Mouse (Mus musculus) heart, adult 18-20 months (tissue): Measurements from ENCODE around the gene Pus7l. TPM values are rescaled to one million over a fixed set of nuclear protein-coding genes. Genes with fewer than 3 reads are reported as not detected.
A peak's percentile ranks its signal among the peaks of the same experiment; 100 is the strongest.
"Not testable (repeated sequence)": the region's sequence is repeated elsewhere in the genome, so short reads cannot be mapped to it uniquely, and the experiment has no call there.

ENCODE experiments used
- DNase-seq, 2 experiments: peaks; one replicate each; pipeline ENCODE4 v3.0.0; 2021 to 2022; ENCODE audit warnings: mixed read lengths in 1 of 2
- total RNA-seq, 2 experiments: library from RNA; stranded (reverse); gene quantifications; 2 replicates each; pipeline ENCODE4 v1.2.3; 2021

Gene Pus7l
- total RNA-seq, 2 experiments from 2014 or later: 1.5 to 1.9 TPM

DNA sequence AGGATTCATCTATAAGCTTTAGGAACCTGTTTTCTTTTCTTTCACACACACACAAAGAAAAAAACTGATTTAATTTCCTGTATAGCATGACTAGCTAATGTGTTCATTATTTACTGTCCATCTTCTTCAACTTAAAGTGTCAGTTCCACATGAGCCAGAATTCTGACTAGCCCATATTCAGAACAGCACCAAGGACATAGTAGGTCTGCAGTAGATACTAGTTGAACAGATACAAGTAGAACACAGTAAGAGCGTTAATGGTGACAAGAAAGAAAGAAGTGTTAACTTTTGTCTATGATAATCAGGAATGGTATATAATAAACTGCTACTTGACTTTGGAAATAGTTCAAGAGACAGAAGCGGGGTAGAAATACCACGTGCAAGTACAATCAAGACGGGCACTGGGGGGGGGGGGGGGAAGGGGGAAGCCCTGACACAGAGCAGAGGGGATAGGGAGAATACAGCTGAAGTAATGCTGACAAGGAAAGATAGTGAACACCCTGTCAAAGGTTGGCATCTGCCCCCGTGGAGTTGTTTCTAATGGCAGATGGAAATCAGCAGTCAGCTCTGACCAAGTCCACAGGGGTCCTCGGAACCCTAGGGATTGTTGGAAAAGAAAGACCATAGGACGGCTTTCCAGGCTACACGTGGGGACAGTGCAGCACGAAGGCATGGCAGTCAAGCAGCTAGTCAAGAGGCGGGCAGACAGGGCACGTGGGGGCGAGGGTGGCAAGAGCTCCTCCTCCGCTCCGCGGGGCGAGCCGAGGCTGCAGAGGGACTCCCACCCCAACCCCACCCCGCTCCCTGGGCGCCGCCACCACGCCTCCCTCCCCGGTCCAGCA lies 559 bp downstream of the Pus7l start:
- DNase-seq: no peak

DNA sequence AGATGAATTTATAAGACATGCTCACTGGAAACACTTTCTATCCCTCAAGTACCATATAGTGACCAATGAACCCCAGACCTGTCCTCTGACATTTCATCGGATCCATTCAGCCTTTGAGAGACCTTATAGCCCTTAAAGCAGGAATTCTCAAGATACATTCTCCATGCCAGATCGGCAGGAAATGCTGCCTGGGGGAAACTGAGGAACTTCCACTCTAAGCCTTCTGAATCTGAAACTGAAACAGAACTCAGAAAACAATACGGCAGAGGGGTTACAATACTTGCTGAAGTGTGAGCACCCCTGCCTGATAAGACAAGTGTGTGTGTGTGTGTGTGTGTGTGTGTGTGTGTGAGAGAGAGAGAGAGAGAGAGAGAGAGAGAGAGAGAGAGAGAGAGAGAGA lies 4.1 kb downstream of the Pus7l start:
- DNase-seq: no peak

DNA sequence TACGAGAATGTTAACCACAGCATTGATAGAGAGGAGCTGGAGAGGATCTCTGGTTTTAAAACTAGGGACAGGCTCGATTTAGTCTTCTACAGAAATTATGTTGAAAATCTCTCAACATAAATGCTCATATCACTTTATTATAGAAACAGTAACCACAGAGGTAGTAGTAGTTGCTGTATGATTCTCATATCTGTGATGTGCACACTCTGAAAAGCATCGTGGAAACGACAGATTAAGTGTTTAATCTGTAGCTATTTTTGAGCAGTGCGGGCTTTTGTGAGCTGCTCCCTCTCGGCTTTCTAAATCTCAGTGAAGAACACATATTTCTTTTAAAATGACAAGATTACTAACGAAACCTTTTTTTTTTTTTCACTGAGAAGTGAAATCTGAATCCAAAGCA lies 7.8 kb downstream of the Pus7l start:
- no peak for DNase-seq

DNA sequence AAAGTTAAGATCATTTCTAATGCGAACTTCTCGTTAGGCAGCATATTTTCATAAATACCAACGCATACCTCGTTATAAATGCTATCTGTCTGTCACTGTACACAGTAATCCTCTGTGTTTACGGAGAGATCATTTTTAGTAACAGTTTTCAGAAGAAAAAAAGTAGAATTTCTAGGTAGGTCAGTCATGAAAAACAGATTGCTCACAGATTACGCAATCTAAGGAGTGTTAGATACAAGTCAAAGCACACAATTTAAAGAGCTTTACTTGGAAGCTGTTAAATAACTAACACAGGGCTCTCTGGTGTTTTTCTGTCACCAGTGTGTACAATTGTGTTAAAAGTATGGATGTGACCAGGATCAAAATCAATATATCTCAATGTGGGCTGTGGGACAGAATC lies 10.4 kb downstream of the Pus7l start:
- DNase-seq: no peak

DNA sequence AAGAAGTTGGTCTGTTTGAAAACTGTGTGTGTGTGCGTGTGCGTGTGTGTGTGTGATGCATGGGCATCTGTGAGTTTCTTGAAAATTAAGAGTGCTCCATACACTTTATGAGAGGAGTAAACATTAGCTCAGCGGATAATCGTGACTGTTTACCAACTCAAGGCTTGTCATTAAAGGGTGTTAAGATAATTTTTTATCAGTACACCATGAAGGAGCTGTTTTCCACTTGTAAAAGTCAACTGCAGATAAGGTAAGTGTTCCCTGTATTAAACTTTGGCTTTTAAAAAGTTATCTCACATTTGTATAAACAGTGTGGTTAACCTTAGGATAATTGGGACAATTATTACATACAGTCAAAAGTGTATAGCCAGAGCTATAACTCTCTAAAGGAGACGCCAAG lies 11.0 kb downstream of the Pus7l start:
- no peak for DNase-seq

DNA sequence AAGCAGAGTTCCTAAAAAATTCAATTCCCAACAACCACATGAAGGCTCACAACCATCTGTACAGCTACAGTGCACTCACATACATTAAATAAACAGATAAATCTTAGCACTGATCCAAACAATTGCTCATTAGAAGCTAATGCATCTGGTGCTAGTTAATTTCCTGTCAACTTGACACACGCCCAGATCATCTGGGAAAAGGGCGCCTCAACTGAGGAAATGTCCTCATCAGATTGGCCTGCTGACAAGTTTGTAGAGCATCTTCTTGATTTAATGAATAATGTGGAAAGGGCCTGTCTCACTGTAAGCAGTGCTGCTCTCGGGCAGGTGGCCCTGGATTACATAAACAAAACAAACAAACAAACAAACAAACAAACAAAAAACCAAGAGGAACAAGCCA lies 12.8 kb downstream of the Pus7l start:
- peak in 1 of 2 experiments; percentile 44 for DNase-seq

DNA sequence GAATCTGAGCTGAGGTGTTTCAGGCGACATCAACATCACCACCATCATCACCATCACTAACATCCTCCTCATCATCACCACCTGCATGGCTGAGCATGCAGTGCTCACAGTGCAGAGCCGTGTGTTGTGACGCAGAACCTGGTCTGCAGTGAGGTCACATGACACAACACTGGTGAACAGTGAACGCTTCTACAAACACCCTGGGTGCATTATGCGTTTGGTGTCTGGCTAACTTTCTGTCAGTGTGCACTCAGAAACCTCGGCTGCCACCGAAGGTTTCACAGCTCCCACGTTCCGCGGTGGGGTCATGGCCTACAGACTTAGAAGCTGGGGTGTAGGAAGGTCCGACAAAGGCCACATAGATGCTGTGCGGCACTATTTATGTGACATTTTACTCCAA lies 18.4 kb downstream of the Pus7l start:
- peak; percentile 20 for DNase-seq

DNA sequence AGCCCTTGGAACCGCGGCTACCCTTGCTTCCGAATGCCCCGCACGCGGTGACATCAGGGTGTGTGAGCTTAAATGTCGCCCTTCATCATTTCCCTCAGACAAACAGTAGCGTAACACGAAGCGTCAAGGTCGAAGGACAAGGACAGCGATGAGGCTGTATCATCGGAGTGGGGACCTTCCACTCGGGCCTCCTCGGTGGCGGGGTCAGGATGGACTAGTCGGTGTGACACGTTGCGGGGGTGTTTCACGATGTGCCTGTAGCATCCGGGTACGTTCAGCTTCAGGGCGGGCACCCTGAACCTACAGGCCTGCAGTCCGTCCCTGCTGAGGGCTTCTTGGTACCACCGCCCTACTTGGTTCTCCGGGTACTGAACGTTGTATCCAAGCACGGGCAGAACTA lies 20.1 kb downstream of the Pus7l start:
- DNase-seq: no peak

DNA sequence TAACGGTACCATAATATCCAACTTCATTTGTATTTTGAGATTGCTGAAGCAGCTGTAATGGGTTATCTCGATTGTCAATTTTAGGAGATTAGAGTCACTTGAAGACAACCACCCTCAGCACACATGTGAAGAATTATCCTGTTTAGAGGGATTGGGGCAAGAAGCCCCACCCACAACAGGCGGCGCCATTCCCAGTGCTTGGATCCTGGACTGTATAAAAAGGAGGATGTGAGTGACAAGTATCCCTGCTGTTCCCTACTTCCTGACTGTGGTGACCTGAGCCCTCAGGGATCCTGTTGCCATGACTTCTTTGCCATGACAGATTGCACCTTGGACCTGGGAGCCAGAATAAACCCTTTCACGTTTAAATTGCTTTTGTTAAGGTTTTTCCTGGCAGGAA lies 22.4 kb downstream of the Pus7l start:
- no peak for DNase-seq

DNA sequence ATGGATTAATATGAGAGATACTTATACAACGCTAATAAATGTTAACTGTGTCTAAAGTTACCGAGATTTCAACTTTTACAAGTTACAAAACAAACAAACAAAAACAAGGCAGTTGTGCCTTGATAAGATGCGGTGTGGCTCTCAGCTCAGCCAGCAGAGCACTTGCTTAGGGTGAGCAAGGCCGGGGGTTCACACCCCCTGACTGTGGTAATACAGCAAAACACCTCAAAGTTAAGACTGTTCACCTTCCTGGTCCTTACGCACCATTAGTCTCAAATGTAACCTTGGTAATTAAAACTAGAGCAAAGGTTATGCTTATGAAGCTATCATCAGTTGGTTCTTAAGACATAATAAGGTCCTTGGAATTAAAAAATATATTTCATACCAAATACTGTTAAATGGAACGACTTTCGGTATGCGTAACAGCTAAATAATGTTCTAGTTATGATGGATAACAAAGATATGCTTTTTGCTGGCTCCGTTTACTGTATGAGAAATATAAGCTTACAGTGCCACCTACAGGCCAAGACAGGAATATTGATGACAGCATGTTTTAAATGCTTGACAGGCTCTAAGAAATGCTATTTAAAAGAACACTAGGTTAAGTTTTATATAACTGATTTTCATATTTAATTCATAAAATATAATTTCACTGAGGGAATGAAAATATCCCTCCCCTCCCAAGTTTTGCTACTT lies 23.0 kb downstream of the Pus7l start:
- DNase-seq: peak; percentile 20 to 63

DNA sequence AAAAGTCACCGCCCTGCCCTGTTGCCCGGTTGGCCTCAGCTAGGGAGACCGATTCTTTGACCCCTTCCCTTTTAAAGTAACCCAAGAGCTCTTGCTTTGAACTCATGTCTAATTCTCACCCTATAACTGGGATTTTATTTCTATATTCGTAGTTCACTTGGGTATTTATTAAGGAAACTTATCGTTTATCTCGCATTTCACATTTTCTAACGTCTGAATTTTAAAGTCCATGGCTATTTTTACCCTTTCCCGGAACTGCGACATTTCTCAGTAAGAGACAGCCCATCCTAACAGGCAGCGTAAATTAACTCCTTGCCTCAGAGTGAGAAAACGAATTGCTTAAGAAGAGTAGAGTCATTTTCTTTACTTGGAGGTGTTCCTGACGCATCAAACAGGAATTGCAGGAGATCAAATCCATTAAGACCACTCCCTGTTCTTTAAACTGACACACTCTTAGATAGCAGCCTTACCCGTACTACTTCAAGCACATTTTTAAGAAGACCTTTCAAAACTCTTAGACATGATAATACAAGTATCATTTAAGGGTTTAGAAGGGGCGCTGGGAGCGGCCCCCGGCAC lies 25.3 kb downstream of the Pus7l start:
- no peak for DNase-seq

DNA sequence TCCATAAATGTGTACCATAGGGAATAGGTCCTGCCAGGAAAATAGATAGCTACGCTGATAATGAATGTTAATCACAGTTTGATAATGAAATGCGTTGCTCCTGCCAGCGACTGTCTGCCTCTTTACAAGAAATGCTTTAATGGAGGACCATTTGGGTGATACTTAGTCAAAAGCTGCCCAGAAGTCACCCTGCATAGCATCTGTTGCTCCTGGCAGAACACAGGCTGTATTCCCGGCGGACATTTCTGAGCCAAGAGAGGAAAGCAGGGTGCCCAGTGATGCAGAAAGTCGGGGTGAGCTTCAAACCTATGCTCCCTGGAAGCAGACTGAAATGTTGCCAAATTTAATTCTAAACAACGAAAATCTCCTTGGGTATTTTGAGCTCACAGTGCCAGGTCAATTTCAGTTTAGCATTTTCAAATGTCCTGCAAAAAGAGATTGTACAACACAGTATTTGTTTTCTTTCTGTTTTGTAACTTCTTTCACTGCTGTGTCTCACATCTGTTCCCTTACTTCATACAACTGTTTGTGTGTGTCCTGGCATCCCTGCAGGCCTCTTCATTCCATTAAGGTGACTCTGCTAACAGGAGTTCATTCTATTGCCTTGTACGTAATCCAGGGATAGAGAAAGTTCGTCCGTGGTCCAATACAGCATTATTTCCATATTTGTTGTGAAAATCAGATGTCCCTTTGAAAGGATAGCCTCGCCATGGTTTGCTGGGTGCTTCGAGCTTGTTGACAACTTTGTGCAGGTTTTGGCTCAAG lies 39.7 kb downstream of the Pus7l start:
- peak; percentile 31 to 36 for DNase-seq

DNA sequence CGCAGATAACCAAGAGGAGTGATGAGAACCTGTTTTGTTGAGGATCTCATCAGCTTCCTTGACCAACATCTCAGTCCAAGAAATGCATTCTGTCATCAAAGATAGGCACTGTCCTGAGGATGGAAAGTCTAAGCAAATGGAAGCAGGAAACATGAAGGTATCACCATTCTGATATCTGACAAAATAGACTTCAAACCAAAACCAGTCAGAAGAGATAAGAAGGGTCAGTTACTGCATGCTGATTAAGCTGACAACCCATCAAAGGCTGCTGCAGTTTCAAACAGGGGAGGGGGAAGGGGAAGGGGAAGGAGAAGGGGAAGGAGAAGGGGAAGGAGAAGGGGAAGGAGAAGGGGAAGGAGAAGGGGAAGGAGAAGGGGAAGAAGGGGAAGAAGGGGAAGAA lies 44.1 kb downstream of the Pus7l start:
- DNase-seq: no peak

DNA sequence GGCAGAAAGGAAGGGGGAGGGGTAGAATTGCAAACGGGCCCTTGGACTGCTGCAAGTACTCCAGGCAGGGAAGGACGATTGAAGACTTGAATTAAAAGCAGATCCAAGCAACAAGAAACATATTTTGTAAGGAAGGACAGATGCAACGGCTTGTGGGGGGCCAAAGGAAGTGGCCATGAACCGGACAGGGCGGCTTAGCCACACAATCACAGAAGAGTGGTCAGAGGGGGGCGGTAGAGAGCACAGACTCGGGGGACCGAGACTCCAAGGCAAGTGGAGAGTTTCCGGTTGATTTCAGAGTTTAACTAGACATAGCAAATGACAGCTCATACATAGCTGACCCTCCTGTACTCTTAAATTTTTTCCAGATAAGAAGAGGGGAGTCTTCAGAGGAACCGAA lies 47.4 kb downstream of the Pus7l start:
- DNase-seq: no peak

DNA sequence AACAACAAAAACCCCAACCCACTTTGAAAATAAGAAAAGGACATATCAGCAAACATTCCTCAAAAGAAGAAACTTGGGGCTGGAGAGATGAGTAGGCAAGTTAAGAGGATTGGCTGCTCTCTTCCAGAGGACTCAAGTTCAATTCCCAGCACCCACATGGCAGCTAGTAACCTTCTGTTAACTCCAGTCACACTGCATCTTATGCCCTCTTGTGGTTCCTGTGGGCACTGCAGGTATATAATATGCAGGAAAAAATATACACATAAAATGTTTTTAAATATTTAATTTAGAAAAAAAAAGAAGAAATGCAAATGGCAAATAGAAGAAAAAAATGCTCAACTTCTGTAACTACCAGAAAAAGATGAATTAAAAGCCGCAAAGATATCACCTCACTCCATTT lies 48.9 kb downstream of the Pus7l start:
- DNase-seq: no peak

DNA sequence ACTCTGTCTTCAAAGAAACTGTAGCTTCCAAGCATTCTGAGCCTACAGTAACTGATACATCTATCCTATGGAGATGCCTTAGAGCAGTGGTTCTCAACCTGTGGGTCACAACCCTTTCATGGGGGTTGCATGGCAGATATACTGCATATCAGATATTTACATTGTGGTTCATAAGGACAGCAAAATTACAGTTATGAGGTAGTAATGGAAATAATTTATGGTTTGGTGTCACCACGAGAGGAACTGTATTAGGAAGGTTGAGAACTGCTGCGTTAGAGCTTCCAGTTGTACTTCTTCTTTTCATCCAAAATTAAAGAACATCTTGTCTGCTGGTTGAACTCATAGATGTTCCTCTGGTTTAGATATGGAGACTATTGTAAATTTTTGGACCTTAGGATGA lies 53.9 kb downstream of the Pus7l start:
- DNase-seq: no peak

DNA sequence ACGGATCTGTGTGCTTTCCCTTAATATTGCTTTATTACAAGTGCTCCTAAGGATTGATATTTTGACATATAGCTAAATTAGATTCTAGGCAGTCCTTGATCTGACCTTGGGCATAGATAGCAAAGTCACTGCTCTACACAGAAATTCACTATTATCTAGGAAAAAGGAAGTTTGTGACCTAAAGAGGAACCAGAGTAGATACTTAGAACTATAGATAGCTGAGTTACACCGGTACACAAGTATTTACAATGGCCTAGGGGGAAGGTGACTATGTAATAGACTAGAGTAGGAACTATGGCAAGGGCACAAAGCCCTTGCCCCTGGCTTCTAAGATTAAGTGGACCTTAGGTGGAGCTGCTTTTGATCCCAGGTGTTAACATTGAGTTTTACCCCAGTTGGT lies 55.3 kb downstream of the Pus7l start:
- not testable (repeated sequence) for DNase-seq

DNA sequence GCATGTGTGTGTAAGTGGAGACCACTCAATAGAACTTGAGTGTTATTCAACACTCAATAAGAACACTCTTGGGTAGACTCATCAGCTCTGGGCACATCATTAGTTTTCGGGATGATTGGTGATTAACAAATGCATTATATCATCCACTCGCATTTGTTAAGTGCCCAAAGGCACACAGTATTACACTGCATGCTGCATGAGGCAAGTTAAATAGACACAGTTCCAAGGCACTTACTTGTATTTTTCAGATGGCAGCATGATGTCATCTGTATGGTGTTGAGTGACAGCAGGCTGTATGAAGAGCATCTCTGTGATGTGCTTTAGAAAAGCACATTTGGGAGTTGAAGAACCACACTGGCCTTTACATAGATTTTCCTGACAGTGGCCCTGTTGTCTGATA lies 60.8 kb downstream of the Pus7l start:
- DNase-seq: no peak

DNA sequence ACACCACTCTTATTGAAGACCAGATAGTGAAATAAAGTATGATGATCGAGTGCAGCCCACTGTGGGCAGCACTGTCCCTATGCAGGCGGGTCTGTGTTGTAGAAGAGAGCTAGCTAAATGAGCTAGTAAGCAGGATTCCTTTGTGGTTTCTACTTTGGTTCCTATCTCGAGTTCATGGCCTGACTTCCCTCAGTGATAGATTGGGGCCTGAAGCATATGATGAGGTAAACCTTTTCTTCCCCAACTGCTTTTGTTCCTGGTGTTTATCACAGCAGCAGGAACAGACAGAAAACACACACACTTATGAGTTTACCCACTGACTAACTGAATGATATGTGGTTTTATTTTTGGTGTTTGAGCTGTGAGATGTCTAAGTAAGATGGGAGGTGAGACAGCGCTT lies 62.6 kb downstream of the Pus7l start:
- DNase-seq: no peak

DNA sequence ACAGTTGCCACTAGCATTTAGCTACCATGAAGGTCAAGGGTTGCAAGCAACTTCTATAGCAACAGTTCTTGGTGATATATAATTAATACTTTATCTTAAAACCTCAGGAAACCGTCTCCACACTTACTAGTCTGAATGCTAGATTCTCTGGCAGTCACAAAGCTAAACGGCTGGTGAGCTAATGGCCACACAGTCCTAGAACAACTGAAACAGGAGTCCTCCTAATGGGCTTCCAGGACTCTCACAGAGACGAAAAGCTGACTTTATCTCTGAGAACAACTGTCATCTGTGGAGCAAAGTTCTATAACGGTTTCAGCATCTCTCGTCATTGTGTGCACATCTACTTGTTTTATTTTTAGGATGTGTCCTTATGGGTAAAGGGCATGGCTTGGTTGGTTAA lies 63.1 kb downstream of the Pus7l start:
- DNase-seq: no peak

DNA sequence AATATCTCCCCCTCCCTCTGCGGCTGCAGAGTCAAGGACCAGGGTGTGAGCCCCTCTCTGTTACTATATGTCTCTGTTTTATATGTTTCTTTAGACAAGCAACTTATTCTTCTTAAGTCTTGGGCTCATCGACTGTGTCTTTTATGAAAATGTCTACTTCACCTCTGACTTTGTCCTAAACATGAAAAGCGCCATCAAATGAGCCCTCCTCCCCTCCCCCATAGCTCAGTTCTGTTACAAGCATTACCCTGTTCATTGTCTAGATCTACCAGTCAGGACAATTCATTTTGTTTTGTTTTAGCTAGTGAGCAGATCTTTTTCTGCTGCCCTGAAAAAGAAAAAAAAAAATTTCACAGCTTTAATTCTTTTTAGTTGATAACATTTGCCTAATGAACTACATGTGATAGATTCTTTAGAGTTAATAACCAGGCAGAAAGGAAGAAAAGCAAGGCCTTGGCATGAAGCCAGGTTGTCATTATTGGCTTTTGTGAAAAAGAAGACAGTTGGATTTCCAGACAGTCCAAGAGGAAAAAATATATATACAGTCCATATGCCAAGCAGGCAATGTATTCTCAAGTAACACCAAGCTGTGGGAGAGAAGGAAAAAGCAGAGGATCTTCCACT lies 63.7 kb downstream of the Pus7l start:
- DNase-seq: no peak

DNA sequence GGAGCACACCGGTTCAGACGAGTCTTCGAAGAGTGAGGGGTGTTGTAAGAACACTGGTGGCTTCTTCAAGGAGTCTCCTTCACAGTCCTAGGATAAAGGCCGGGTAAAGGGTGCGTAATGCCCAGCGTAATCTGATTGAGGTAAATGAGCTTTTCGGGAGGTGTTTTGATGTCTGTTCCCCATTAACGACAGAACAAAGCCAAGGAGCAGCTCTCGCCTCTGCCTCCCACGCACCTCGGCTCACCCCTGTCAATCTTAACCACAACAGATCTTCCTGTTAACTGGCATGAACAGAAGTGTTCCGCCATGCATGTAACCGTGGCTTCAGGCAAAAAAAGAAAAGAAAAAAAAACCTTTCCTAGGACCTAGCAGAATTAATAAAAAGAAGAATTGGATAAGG lies 64.6 kb downstream of the Pus7l start:
- DNase-seq: no peak
